In genomic region chr5:73360240-73360639, GRCm38 (mm10) we compare ENCODE assay signal across 7 mouse cellular contexts. TPM values are rescaled to one million over a fixed set of nuclear protein-coding genes. Genes with fewer than 3 reads are reported as not detected.
DNase-seq lines count a peak whose midpoint lies in the region; ATAC-seq and TF ChIP-seq lines count a peak whose summit lies in the region.

No protein-coding gene starts in this region.

- DNase-seq in hindbrain, embryonic 11.5 days (ENCODE audit: low spot score) = no peak
- DNase-seq in hindbrain, embryonic 10.5 days (ENCODE audit: low spot score) = no peak
- peak; percentile 88 for DNase-seq in R1 (ENCODE audit: low read depth, low spot score)
- no peak for DNase-seq in cerebellum, adult 2 months
- DNase-seq in right cerebral cortex, postnatal 36 days (ENCODE audit: low spot score in 2 of 2) = no peak

- WGBS in hindbrain, embryonic 11.5 days = 22% methylated on average over 12 of the region's 12 CpGs
- WGBS in hindbrain, embryonic 10.5 days = 24% methylated on average over 12 of the region's 12 CpGs
- WGBS in forebrain, embryonic 15.5 days = 32% methylated on average over 12 of the region's 12 CpGs
- 34% methylated on average over 12 of the region's 12 CpGs for WGBS in liver, embryonic 15.5 days (ENCODE audit: insufficient replicate concordance)
- 31% methylated on average over 12 of the region's 12 CpGs for WGBS in cerebellum, adult 2 months

- no peak for ATAC-seq in hindbrain, embryonic 11.5 days (ENCODE audit: low FRiP score)
- ATAC-seq in forebrain, embryonic 15.5 days (replicated peaks) = no peak
- no peak for ATAC-seq in liver, embryonic 15.5 days (ENCODE audit: insufficient read depth)

- H3K9me3 ChIP-seq in hindbrain, embryonic 11.5 days (ENCODE audit: control insufficient read depth, low read length) = no peaks in the 10 kb centered on the region
- no peaks in the 10 kb centered on the region for H3K9me3 ChIP-seq in hindbrain, embryonic 10.5 days
- H3K9me3 ChIP-seq in forebrain, embryonic 15.5 days = no peaks in the 10 kb centered on the region
- no peaks in the 10 kb centered on the region for H3K9me3 ChIP-seq in liver, embryonic 15.5 days (replicated peaks)

- H3K27ac ChIP-seq in hindbrain, embryonic 11.5 days (ENCODE audit: low read depth, low read length) = no peak overlapping the region
- H3K27ac ChIP-seq in hindbrain, embryonic 10.5 days = no peak overlapping the region
- no peak overlapping the region for H3K27ac ChIP-seq in forebrain, embryonic 15.5 days (replicated peaks)
- no peak overlapping the region for H3K27ac ChIP-seq in liver, embryonic 15.5 days (replicated peaks)
- H3K27ac ChIP-seq in cerebellum, adult 2 months (ENCODE audit: insufficient read depth, low read length) = no peak overlapping the region

- no peaks in the 10 kb centered on the region for H3K36me3 ChIP-seq in hindbrain, embryonic 11.5 days (ENCODE audit: control insufficient read depth, insufficient read depth, low read length)
- no peaks in the 10 kb centered on the region for H3K36me3 ChIP-seq in hindbrain, embryonic 10.5 days
- no peaks in the 10 kb centered on the region for H3K36me3 ChIP-seq in forebrain, embryonic 15.5 days
- H3K36me3 ChIP-seq in liver, embryonic 15.5 days (replicated peaks) = no peaks in the 10 kb centered on the region

- no peak overlapping the region for H3K9ac ChIP-seq in hindbrain, embryonic 11.5 days (ENCODE audit: low read depth, low read length)
- H3K9ac ChIP-seq in forebrain, embryonic 15.5 days (replicated peaks) = no peak overlapping the region
- H3K9ac ChIP-seq in liver, embryonic 15.5 days = no peak overlapping the region

- 0 out of 2 replicates have a peak, but pooled peaks cover 2% of the 10 kb centered on the region for H3K27me3 ChIP-seq in hindbrain, embryonic 11.5 days (ENCODE audit: control insufficient read depth, insufficient read depth, low read length)
- peaks cover 4% of the 10 kb centered on the region; the same call in 1 of the 2 replicates for H3K27me3 ChIP-seq in hindbrain, embryonic 10.5 days (ENCODE audit: insufficient read depth, poor library complexity, severe bottlenecking)
- H3K27me3 ChIP-seq in forebrain, embryonic 15.5 days = no peaks in the 10 kb centered on the region
- peaks cover 34% of the 10 kb centered on the region for H3K27me3 ChIP-seq in liver, embryonic 15.5 days
- H3K27me3 ChIP-seq in cerebellum, adult 2 months (ENCODE audit: control insufficient read depth, insufficient read depth, low read length) = no peaks in the 10 kb centered on the region; the same call in 1 of the 2 replicates

- TF ChIP-seq POLR2A in cerebellum, adult 2 months (IDR thresholded peaks at IDR 0.05; ENCODE audit: borderline replicate concordance, insufficient read depth, low read length) = no peak

- no peak for TF ChIP-seq CTCF in cerebellum, adult 2 months (IDR thresholded peaks at IDR 0.05; ENCODE audit: borderline replicate concordance, insufficient read depth, low read depth, low read length)

- H3K4me3 ChIP-seq in hindbrain, embryonic 11.5 days (ENCODE audit: low read depth, low read length) = 0 out of 2 replicates have a peak overlapping the region, but pooled peaks have one; percentile 8
- no peak overlapping the region for H3K4me3 ChIP-seq in hindbrain, embryonic 10.5 days
- H3K4me3 ChIP-seq in forebrain, embryonic 15.5 days = no peak overlapping the region
- H3K4me3 ChIP-seq in liver, embryonic 15.5 days (replicated peaks) = peak overlapping the region; percentile 11
- H3K4me3 ChIP-seq in cerebellum, adult 2 months (replicated peaks; ENCODE audit: insufficient read depth, low read depth, low read length) = no peak overlapping the region

- no peak overlapping the region for H3K4me2 ChIP-seq in hindbrain, embryonic 11.5 days (replicated peaks; ENCODE audit: low read depth, low read length)
- H3K4me2 ChIP-seq in forebrain, embryonic 15.5 days (replicated peaks) = 0 out of 2 replicates have a peak overlapping the region, but pooled peaks have one; percentile 20
- H3K4me2 ChIP-seq in liver, embryonic 15.5 days = peak overlapping the region; percentile 37

- H3K4me1 ChIP-seq in hindbrain, embryonic 11.5 days (replicated peaks; ENCODE audit: control insufficient read depth, insufficient read depth, low read length) = no peaks in the 10 kb centered on the region
- peaks cover 8% of the 10 kb centered on the region for H3K4me1 ChIP-seq in hindbrain, embryonic 10.5 days (replicated peaks)
- H3K4me1 ChIP-seq in forebrain, embryonic 15.5 days = no peaks in the 10 kb centered on the region
- peaks cover 58% of the 10 kb centered on the region for H3K4me1 ChIP-seq in liver, embryonic 15.5 days (replicated peaks)
- H3K4me1 ChIP-seq in cerebellum, adult 2 months (ENCODE audit: control insufficient read depth, insufficient read depth, low read length) = no peaks in the 10 kb centered on the region

RNA-seq across cellular contexts. Expression of gene Ociad2, which starts 19.4 kb away (rescaled TPM):
- polyA plus RNA-seq in hindbrain, embryonic 11.5 days (2014; fragmentation: Nextera tagmentation; extraction: Ambion mirVana) = 8.0 and 9.8 TPM in 2 replicates
- polyA plus RNA-seq in hindbrain, embryonic 10.5 days (2016; fragmentation: Nextera tagmentation; extraction: Ambion mirVana) = 9.3 and 9.4 TPM in 2 replicates
- 21.1 and 22.2 TPM in 2 replicates for polyA plus RNA-seq in forebrain, embryonic 15.5 days (2015; fragmentation: Nextera tagmentation; extraction: Ambion mirVana)
- 3.9 and 5.9 TPM in 2 replicates for polyA plus RNA-seq in liver, embryonic 15.5 days (2015; fragmentation: Nextera tagmentation; extraction: Ambion mirVana)
- polyA plus RNA-seq in cerebellum, adult 2 months (2012; rRNA removed) = 20.2 and 20.5 TPM in 2 replicates

RNA-seq across cellular contexts. Expression of gene Cwh43, which starts 45.6 kb away (rescaled TPM):
- polyA plus RNA-seq in hindbrain, embryonic 11.5 days (2014; fragmentation: Nextera tagmentation; extraction: Ambion mirVana) = not detected in 2 replicates
- polyA plus RNA-seq in hindbrain, embryonic 10.5 days (2016; fragmentation: Nextera tagmentation; extraction: Ambion mirVana) = not detected in 2 replicates
- 0.06 and 0.08 TPM in 2 replicates for polyA plus RNA-seq in forebrain, embryonic 15.5 days (2015; fragmentation: Nextera tagmentation; extraction: Ambion mirVana)
- polyA plus RNA-seq in liver, embryonic 15.5 days (2015; fragmentation: Nextera tagmentation; extraction: Ambion mirVana) = not detected in 2 replicates
- polyA plus RNA-seq in cerebellum, adult 2 months (2012; rRNA removed) = 0.10 and 0.20 TPM in 2 replicates

Comparison
In these comparisons a context has a peak if more than half of its experiments do, and no peak if none do; other contexts are left out.
1. H3K4me3 ChIP-seq: peak in hindbrain, embryonic 11.5 days (single experiment) and liver, embryonic 15.5 days (single experiment); none in hindbrain, embryonic 10.5 days (single experiment), forebrain, embryonic 15.5 days (single experiment) and cerebellum, adult 2 months (single experiment).